Mouse (Mus musculus) urinary bladder, postnatal 36 days (tissue): Measurements from ENCODE around the gene Zfp292.
A peak's percentile ranks its signal among the peaks of the same experiment; 100 is the strongest.

ENCODE experiments used
- DNase-seq, 2 experiments: peaks; one replicate each; pipeline ENCODE4 v3.0.0; 2022; ENCODE audit warnings: low spot score in 2 of 2, mixed read lengths in 1 of 2

Gene Zfp292

DNA sequence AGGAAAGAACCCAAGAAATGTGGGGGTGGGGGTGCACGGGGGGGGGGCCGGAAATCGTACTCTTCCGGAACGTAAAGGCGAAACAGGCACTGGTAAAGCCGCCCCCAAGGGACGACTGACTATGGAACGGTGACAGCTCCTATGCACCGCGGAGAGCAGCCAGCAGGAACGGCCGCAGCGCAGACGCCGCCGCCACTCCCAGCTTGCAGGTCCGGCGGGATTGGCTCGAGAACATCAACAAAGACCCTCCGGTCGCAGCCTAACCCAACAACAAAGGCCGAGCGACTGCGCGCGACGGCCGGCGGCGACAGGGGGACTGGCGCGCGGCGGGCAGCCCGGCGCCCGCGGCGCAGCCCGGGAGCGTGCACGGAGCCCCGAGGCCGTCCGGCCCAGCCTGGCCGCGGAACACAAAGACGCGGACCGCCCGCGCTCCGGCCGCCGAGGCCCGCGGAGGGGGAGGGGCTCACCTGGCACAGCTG lies 430 bp downstream of the Zfp292 start:
- peak in 1 of 2 experiments; percentile 24 for DNase-seq

DNA sequence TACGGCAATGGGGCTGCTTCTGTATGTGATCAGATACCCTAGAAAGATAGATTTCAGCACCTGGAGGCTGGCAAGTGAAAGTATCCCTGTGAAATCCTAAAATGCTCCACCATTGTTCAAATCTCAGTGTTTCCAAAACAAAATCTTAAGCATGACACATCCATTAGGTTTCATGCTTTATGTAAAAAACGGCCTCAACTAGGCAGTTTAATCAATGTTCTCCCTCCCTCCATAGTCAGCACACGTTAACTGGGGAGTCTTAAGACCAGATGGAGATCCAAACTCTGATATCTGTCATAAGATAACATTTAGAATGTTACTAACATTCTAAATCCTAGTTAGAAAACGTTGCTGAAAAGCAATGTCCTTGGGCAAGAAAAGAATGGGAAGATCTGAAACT lies 909 bp downstream of the Zfp292 start:
- DNase-seq = no peak

DNA sequence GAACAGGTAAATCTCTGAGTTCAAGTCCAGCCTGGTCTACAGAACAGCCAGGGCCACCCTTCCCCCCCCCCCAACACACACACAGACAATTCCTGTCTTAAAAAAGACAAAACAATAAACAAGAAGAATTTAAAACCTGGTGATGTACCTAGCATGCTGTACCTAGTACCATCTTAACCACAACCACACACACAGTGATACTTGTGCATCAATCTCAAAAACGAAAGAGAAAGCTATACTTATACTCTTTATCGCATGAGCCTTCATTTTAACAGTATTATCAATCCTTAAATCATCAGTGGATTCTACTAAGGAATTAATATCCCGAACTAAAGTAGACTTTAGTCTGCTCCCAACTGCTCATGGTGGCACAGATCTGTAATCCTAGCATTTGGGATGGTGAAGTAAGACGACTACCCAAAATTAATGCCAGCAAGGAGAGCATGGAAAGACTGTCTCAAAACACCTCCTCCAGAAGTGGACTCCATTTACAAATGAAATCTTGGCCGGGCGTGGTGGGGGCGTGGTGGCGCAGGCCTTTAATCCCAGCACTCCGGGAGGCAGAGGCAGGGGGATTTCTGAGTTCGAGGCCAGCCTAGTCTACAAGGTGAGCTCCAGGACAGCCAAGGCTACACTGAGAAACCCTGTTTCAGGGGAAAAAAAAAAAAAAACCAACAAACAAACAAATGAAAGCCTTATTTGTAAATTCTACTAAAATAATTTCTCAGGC lies 1.7 kb downstream of the Zfp292 start:
- DNase-seq = no peak

DNA sequence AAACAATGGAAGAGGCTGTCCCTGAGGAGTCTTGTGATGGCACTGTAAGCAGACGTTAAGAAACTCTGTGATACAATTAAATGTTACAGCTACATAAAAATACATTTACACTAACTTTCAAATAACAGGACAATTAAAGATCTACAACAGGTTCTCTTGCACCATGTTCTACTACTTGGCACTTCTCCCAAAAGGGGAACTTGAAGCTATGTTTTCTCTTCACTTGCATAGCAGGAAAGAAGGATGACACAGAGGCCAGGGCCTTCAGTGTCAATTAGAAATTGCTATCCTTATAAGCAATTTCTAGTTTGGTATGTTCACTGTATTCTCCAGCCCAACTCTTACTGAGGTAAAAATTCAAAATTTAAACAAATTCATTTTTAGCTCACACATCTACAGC lies 8.5 kb downstream of the Zfp292 start:
- no peak for DNase-seq

DNA sequence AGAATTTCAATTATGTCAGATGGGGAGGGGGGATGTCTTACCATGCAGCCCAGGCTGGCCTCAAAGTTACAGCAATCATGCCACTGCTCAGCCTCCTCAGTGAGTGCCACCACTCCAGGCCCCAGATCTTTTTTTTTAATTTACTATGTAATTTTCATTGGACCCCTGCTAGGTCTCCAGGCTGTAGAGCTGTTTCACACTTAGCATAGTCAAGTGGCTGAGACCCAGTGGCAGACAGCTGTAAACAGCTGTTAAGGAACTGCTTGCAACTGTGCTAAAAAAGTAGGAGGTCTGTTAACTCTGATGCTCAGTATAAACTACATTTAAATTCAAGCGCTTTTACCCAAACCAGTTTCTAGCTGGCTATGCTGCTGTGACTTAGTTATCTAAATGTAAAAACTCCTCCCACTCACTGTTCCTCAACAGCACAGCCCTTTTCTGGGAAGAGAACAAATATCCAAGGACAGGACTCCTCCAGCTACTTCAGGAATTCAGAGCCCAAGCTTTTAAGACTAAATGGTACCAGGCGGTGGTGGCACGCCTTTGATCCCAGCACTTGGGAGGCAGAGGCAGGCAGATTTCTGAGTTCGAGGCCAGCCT lies 9.8 kb downstream of the Zfp292 start:
- no peak for DNase-seq

DNA sequence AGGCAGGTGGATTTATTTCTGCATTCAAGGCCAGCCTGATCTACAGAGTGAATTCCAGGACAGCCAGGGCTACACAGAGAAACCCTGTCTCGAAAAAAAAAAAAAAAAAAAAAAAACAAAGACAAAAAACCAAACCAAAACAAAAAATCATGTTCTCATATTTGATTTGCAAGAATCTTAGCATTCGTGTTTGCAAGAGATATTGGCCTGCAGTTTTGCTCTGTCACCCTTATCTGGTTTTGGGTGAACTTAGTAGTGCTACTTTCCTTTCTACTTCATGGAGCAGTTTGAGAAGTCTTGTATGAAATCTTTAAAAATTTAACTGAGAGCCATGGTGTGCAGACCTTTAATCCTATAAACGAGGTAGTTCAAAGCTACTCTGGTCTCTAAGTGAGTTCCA lies 12.9 kb downstream of the Zfp292 start:
- no peak for DNase-seq

DNA sequence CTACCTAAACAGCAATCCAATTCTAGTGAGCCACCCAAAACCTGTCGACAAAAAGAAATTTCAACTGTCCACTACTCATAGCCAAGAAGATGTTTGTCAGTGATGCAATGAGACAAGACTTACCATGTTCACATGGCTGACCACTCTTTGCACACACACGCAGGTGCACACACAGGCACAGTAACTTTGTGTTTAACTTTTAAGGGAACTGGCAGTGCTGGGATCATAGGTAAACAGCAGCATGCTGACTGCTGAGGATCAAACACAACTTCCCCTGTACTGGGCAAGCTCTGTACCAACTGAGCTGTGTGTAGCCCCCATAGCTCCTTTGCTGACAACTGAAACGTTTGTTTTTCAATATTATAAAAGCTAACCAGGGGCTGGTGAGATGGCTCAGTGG lies 21.3 kb downstream of the Zfp292 start:
- no peak for DNase-seq

DNA sequence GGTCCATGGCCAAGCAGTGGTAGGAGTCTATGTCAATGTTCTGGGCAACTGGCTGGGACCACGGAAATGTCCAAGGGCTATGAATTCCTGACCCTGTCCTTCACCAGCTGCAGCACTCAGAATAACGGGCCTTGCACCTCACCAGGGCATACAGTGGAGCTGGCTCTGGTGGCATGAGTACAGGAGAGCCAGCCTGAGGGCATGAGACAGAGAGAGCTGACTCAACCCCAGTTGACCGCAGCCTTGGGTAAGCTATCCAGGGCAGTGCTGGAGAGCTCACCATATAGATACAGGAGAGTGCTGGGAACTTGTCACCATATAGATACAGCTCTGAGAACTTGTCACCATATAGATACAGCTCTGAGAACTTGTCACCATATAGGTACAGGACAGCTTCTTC lies 23.3 kb downstream of the Zfp292 start:
- no peak for DNase-seq

DNA sequence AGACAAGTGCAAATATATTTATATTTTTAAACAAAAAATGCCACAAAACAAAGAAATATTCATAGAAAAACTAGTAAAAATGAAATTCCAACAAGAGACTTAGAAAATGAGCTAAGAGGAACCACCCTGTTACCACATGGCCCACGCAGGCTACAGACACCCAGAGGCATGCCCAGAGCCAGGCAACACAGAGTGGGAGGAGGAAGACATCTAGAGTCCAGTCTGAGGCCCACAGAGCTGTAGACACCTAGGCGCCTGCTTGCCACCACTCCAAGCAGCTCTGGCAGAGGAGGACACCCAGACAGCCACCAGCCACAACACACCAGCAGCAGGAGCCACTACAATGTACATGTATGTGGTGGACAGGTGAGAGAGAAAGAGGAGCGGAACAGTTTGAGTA lies 23.9 kb downstream of the Zfp292 start:
- DNase-seq = no peak

DNA sequence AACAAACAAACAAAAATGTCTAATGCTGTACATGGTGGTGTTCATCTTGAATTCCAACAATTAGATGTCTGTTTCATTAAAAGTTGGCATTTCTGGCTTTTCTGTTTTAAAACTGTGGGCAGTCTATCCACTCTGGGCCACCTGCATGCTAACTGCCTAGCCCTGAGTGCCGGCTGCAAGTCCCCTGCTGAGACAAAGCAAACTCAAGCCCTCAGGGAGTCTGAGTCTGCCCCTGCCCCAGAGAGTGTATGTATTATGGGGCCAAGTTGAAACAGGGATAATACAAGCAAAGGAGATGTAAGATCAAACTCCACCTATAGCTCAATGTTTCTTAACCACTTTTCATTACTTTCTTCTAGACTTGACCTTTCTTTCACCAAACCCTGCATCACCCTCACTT lies 26.8 kb downstream of the Zfp292 start:
- DNase-seq = no peak

DNA sequence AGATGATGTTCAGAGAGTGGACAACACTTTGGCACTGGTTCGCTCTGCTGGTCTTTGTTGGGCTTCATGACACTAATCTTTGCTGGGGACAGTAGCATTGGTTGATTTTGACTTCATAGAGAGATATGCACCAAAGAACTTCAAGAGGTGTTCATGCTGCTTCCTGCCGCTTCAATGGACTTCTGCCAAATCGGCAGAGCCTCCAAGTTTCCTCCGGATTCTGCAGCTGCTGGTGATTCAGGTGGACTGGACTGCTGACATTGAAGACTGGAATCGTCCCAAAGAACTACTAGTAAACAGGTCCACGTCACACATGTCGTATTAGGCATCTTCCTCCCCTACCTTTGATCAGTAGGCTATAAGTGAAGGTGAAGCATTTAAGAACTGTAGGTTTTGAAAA lies 30.7 kb downstream of the Zfp292 start:
- DNase-seq = no peak

DNA sequence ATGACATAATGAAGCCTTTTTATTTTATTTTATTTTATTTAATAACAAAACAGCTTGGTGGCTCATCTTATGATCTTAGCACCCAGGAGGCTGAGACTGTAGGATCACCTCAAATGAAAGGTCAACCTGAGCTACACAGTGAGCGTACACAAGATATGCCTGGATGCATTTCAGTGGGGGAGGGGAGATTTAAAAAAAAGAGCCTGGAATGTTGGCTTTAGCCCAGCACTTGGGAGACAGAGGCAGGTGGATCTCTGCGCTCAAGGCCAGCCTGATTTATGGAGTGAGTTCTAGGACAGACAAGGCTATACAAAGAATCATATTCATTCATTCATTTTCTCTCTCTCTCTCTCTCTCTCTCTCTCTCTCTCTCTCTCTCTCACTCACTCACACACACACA lies 32.6 kb downstream of the Zfp292 start:
- no peak for DNase-seq

DNA sequence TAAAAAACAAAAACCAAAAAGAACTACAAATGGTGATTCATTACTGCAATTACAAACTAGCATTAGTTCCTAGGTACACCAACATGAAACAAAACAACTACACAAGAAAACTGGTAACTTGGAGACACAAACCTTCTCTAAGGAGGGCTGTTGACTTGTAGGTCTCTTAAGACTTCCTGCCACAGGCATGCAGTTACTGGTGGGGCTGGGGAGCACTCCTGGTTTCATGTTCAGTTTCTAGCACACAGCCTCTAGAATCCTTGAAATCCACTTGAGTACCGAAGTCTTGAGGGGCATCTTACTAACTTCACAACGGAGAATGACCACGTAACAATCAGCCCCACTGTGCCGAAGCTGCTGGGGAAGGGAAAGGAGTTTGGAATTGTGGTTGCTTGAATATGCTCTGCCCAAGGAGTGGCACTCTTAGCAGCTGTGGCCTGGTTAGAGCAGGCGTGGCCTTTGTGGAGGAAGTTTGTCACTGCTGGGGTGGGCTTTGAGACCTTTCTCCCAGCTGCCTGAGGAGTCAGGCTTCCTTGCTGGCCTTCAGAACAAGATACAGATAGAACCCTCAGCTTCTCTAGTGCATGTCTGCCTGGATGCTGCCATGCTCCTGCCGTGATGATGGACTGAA lies 35.0 kb downstream of the Zfp292 start:
- DNase-seq = no peak

DNA sequence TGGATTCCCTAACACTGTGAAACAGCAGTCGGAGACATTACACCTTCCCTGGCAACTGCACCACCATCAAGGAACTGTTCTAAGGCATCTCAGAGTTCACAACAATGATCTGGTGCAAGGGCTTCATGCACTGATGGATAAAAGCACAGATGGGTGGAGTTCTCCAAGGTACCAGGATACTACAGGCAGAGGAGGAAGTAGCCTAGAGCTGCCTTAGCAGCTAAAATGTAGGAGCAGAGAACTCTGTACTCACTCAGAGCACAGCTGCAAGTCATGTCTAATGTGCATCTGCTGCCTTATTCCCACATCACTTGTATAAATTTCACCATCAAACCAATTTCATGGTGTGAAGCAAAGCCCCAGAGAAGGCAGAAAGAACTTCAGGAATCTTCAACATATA lies 38.9 kb downstream of the Zfp292 start:
- DNase-seq = no peak

DNA sequence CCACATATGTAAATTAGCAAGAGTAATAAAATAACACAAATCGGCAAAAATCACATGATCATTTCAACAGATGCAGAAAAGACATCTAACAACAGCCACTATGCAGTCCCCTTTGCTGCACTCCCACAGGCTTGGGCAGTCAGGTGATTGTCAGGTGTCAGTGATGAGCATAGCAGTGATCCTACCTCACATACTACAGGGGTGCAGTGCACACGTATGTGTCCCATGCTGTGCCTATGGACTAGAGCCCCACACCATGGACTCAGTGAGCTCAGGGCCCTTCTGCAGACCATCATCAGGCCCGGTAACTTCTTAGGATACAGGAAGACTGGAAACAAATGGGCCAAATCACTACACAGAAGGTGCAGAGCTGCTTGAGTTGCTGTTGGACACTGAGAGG lies 39.9 kb downstream of the Zfp292 start:
- DNase-seq = no peak

DNA sequence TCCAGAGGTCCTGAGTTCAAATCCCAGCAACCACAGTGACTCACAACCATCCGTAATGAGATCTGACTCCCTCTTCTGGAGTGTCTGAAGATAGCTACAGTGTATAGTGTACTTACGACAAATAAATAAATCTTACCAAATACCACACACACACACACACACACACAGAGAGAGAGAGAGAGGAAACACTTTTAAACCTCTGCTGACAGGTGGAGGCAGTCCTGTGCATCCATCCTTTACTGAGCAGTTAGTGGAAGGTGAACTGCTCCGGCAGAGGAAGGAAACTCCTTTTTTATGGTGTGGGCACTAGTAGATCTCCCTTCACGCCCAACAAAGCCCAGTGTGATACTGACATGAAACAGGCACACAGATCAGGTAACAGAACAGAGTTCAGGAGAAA lies 51.3 kb downstream of the Zfp292 start:
- DNase-seq = no peak

DNA sequence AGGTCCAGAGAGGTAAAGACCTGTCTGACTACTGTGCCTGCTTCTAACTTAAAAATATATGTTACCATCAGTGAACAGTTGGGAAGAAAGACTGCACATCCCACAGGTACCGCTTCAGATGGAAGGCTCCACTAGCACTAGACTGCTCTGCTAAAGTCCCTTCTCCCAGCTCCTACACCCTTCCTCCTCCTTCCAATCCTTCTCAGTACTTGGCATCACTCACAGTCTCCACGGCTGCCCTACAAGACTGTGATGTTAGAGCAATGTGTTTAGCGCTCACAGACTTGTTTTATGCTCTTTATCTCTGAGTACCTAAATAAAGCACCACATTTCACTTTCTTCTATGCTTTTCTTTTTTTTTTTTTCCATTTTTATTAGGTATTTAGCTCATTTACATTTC lies 53.3 kb downstream of the Zfp292 start:
- DNase-seq = no peak

DNA sequence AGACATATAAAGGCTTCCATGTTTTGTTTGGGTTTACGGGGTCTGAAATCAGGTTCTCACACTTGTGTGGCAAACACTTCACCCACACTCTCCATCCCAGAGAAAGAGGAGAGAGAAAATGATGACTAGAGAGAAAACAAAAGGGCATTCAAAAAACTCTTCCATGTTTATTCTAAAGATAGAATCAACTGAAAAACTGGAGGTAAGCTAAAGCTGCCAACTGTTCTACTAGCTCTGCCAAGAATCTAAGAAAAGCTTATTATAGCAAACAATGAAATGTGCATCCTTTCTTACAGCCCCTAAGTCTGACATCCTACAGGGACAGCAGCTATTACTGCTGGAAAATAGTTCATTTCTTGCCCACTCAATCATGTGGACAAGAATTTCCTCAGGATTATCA lies 58.9 kb downstream of the Zfp292 start:
- DNase-seq = no peak

DNA sequence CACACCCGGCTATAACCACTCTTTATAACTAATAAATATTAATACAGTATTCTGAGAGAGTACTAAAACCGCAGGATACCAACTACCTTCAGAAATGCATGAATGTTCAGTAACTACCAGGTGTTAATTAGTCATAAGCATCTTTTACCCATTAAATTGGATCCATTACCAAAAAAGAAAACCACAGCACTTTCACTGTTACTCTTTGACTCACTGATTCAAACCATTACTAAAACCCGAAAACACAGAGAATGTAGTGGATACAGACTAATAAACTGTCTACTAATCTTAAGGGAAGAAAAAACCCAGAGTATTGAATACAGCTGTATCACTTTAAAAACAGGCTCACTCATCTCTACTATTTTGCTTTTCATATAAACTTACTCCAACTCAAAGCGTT lies 62.9 kb downstream of the Zfp292 start:
- no peak for DNase-seq

DNA sequence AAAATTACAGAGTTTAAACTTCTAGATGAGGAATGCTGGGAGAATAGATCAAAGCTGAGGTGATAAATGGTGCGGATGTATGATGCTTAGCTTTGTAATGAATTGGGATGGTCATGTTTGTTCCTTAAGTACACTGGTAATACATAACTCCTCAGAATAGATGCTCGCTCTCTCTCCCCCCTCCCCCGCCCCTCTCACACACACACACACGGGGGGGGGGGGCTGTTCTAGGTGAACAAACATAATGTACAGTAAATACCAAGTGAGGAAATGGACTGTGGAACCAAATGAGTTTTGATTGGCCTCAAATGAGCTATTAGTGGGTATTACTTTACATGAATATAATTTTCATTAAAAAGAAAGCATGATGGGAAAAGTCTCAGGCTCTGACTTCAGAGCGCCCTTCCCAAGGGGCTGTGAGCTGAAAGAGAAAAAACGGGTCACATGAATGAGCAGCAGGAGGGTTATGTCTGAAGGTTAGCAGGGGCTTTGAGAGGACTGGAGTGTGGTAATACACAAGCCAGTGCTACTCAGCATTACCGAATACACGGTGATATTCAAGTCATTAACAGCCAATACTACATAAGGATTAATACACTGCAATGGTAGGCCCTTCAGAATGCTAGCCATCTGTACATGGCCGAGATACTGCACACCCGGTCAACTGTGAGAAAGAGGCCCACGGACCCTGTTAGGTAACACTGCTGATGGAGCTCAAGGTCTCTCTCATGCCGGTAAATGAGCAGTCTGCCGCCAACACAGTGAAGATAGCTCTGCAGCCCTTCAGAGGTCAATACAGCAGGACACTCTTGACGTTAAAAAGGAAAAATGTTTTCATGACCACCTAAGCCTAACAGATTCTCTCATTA lies 81.4 kb downstream of the Zfp292 start:
- no peak for DNase-seq

DNA sequence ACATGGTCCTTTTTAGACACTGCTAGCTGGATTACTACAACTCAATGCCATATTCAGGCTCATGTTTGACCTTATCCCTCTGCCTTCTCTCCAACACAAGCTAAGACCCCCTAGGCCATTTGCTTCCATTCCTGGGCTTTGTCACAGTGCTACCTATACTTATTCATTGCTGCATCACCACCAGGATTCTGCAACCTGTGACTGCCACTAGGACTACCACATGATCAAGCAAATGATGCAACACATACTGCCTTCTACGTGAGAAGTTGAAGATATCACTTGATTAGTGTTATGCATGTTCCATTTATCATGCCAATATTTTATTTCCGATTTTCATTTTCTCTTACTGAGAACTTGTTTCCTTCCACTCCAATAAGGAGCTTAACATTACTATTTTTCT lies 84.8 kb downstream of the Zfp292 start:
- no peak for DNase-seq

DNA sequence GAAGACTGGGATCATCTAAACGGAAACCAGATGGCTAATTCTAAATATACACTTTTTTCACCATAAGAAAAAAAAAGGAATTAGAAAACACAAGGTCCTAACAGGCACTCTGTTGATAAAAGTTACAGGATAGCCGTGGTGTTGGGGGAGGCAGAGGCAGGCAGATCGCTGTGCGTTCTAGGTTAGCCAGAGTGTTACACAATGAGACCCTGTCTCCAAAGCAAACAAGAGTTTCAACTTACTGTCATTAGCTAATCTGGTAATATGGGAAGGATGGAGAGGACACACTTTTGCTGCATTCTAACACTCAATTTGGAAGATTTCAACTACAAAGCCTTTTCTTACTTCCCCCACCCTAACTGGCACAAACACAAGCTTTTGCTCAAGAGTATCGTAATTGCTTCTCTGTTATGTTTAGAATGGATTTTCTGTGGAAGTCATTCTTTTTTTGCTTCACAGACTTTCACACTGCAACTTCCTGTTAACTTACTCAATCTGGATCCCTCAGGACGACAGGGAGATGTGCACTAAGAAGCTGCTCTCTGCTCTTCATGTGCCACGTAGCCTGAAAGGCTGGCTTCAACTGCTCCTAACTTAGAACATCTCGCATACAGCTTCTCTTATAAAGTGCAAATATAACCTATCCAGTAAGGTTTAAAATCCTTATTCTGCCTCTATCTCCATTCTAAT lies 85.3 kb downstream of the Zfp292 start:
- DNase-seq = no peak
